Mouse (Mus musculus): ENCODE measurements around the gene Rnf187. TPM values are rescaled to one million over a fixed set of nuclear protein-coding genes. Genes with fewer than 3 reads are reported as not detected.

The Rnf187 gene
- total and polyA plus RNA-seq, 2 experiments from 2014 or later, result 700 to 925 TPM

DNA sequence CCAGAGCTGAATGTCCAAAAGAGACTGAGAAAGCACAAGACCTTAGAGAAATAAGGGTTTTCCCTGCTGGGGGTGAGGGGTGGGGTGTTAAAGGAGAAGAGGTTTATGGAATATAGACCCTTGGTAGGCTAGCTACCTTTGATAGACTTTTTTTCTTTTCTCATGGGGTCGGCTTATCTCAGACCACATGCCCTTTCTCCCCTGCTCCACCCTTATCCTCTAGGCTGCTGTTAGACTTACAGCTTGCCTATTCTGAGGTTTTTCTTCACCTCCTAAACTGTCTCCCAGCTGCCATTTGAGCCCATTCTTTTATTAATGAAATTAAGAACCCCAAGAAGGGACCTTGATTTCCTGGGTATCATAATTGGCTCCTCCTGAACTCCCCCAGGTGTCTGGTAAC, 24.9 kb downstream of the Rnf187 start:
- no peak for DNase-seq (ENCODE audit: low spot score)
- Histone ChIP-seq H3K27ac (ENCODE audit: low read depth, low read length) (no peak overlapping the region), H3K27me3 (ENCODE audit: insufficient read depth, low read length) (no peaks in the 10 kb centered on the region), H3K4me2 (ENCODE audit: low read depth, low read length, poor library complexity, severe bottlenecking) (no peak overlapping the region), H3K9ac (replicated peaks; ENCODE audit: low read length, poor library complexity, severe bottlenecking) (no peak overlapping the region), H3K36me3 (ENCODE audit: insufficient read depth, low read length) (no peaks in the 10 kb centered on the region), H3K9me3 (ENCODE audit: low read length) (no peaks in the 10 kb centered on the region), H3K4me1 (ENCODE audit: insufficient read depth, low read length) (no peaks in the 10 kb centered on the region), H3K4me3 (ENCODE audit: low read depth, low read length) (no peak overlapping the region)
- WGBS, result 82% methylated on average over 1 of the region's 1 CpGs
- ATAC-seq (ENCODE audit: low FRiP score), result no peak
- no peak for TF ChIP-seq CTCF (IDR thresholded peaks at IDR 0.05)

DNA sequence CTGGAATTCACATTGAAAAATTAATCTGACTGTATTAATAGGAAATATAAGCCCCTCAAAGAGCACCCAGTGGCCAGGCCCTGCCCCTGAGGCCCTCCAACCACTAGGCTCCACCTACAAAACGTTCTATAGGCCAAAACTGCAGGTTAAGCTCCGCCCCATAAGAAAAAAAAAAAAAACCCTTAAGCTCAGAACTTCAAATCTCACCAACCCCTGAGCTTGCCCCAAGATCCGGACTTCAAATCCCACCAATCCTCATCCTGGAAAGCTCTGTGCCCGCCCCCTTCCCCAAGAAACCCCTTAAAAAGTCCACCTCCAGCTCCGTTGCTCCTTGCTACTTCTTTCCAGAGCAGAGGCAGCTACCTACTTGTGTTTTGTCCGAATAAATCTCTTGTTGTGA, 33.9 kb downstream of the Rnf187 start:
- no peak for TF ChIP-seq CTCF (IDR thresholded peaks at IDR 0.05)
- H3K4me2 ChIP-seq (ENCODE audit: low read depth, low read length, poor library complexity, severe bottlenecking), result no peak overlapping the region
- no peaks in the 10 kb centered on the region for H3K27me3 ChIP-seq (ENCODE audit: insufficient read depth, low read length)
- no peak overlapping the region for H3K4me3 ChIP-seq (ENCODE audit: low read depth, low read length)
- H3K9me3 ChIP-seq (ENCODE audit: low read length), result no peaks in the 10 kb centered on the region
- ATAC-seq (ENCODE audit: low FRiP score), result no peak
- no peak overlapping the region for H3K9ac ChIP-seq (replicated peaks; ENCODE audit: low read length, poor library complexity, severe bottlenecking)
- peaks cover 17% of the 10 kb centered on the region; the same call in 1 of the 2 replicates for H3K36me3 ChIP-seq (ENCODE audit: insufficient read depth, low read length)
- 45% methylated on average over 6 of the region's 6 CpGs for whole genome bisulfite sequencing
- DNase-seq (ENCODE audit: low spot score), result peak; percentile 63
- no peak overlapping the region for H3K27ac ChIP-seq (ENCODE audit: low read depth, low read length)
- H3K4me1 ChIP-seq (ENCODE audit: insufficient read depth, low read length), result peaks cover 3% of the 10 kb centered on the region; the same call in 1 of the 2 replicates

DNA sequence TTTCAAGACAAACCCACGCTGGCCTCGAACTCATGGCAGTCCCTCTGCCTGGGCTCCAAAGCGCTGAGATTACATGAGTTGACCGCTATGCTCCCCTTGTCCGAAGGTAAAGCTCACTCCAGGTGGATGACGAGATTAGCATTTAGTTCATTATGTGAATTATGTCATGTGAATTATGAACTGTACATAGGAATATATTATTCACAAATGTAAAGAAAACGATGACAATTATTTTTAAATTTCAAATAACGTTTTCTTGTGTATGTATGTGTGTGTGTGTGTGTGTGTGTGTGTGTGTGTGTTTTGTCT, 34.4 kb downstream of the Rnf187 start:
- no peak for TF ChIP-seq CTCF (IDR thresholded peaks at IDR 0.05)
- peaks cover 3% of the 10 kb centered on the region; the same call in 1 of the 2 replicates for H3K4me1 ChIP-seq (ENCODE audit: insufficient read depth, low read length)
- no peak overlapping the region for H3K27ac ChIP-seq (ENCODE audit: low read depth, low read length)
- H3K4me3 ChIP-seq (ENCODE audit: low read depth, low read length), result peak overlapping the region; percentile 70
- H3K9me3 ChIP-seq (ENCODE audit: low read length), result no peaks in the 10 kb centered on the region
- peak overlapping the region; percentile 80 for H3K4me2 ChIP-seq (ENCODE audit: low read depth, low read length, poor library complexity, severe bottlenecking)
- H3K36me3 ChIP-seq (ENCODE audit: insufficient read depth, low read length), result peaks cover 19% of the 10 kb centered on the region; the same call in 1 of the 2 replicates
- no peak overlapping the region for H3K9ac ChIP-seq (replicated peaks; ENCODE audit: low read length, poor library complexity, severe bottlenecking)
- DNase-seq (ENCODE audit: low spot score) (no peak), ATAC-seq (ENCODE audit: low FRiP score) (peak; percentile 21; the same call in 1 of the 2 replicates)
- no peaks in the 10 kb centered on the region for H3K27me3 ChIP-seq (ENCODE audit: insufficient read depth, low read length)
- 2% methylated on average over 8 of the region's 8 CpGs for WGBS

DNA sequence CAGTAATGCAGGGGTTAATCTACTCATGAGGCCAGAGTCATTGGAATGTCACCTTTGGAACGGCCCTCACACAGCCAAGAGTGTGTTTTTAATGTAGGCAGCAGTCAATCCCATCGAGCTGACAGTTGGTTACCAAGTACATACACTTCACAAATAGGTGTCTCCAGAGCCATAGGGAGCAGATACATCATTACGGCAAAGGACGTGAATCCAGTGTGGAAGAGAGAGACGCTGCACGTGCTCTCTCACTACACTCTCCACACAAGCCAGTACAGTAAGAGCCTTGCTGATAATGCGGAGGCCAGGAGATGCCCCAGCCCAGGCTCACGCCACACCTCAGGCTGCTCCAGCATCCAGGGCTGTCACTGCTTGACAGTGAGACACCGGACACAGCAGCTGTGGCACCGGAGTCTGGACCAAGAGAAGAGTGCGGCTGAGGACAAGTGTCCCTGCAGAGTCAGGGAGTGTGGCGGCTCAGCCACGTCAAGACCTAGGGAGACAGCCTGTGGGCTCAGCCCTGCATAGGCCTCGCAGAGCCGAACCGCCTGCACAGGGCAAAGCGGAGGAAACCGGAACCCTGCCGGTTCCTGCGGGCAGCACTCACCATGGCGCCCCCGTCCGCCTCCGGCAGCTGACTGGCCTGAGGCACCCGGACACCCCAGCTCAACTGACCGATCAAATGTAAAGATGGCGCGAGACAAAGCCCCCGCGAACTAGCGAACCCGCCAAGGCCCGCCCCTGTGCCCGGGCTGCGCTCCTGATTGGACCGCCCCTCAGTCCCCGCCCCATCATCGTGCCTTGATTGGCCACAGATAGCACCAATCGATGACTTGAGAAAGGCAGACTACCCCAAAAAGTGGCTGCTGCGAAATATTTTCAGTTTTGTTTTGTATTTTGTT, 35.0 kb downstream of the Rnf187 start, which contains the start of gene Zfp39:
Gene Zfp39 (minus strand): TSS at position 715 of the 899 bp plus-strand sequence.
- H3K9me3 ChIP-seq (ENCODE audit: low read length), result no peaks in the 10 kb centered on the region
- peak within 1 kb of the TSS; percentile 86 for H3K27ac ChIP-seq (ENCODE audit: low read depth, low read length)
- no peaks in the 10 kb centered on the region for H3K27me3 ChIP-seq (ENCODE audit: insufficient read depth, low read length)
- peak within 1 kb of the TSS; percentile 84 for H3K9ac ChIP-seq (replicated peaks; ENCODE audit: low read length, poor library complexity, severe bottlenecking)
- TF ChIP-seq CTCF (IDR thresholded peaks at IDR 0.05), result no peak; the same call in 1 of the 2 replicates
- H3K4me1 ChIP-seq (ENCODE audit: insufficient read depth, low read length), result peaks cover 3% of the 10 kb centered on the region; the same call in 1 of the 2 replicates
- peaks cover 20% of the 10 kb centered on the region; the same call in 1 of the 2 replicates for H3K36me3 ChIP-seq (ENCODE audit: insufficient read depth, low read length)
- peak within 1 kb of the TSS; percentile 80 for H3K4me2 ChIP-seq (ENCODE audit: low read depth, low read length, poor library complexity, severe bottlenecking)
- DNase-seq (ENCODE audit: low spot score) (peak; percentile 95), ATAC-seq (ENCODE audit: low FRiP score) (peak; percentile 99)
- under 1% methylated on average over 40 of the region's 40 CpGs for WGBS
- peak within 1 kb of the TSS; percentile 70 for H3K4me3 ChIP-seq (ENCODE audit: low read depth, low read length)

DNA sequence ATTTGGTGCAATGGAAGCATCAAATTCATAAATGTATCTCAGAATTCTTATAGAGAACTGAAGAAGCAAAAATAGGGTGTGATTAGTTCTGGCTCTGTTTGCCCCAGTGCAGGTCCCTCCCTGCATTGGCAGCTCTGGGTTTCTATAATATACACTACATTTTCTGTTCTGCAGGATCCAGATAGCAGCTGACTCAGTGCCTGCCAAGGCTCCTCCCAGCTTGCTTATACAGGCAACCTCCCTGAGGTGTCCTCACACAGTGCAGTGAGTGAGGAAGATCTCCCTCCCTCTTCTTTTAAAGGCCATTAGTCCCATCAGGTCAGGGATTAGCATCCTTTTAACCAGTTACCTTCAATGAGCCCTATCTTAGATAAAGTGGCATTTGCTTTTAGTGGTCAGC, 37.6 kb downstream of the Rnf187 start:
- Histone ChIP-seq H3K36me3 (ENCODE audit: insufficient read depth, low read length) (peaks cover 29% of the 10 kb centered on the region; the same call in 1 of the 2 replicates), H3K4me2 (ENCODE audit: low read depth, low read length, poor library complexity, severe bottlenecking) (no peak overlapping the region)

DNA sequence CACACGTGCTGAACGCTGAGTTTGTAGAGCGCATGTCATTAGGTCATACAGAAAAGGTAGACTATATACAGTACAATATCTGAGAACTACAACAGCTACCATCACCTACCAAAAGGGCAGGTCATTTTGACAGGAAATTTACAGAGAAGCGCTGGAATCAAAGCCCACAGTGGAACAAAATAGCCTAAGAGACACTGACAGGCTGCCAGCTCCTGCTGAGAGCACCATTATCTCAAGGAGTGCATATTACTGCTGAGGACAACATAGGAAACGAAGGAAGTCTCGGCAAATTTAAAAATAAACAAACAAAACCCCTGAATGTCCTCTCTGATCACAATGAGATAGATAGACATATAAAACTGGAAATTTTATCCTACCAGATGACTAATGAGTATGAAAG, 41.2 kb downstream of the Rnf187 start:
- DNase-seq (ENCODE audit: low spot score) (no peak), ATAC-seq (ENCODE audit: low FRiP score) (no peak)
- no peaks in the 10 kb centered on the region for H3K4me1 ChIP-seq (ENCODE audit: insufficient read depth, low read length)
- no peaks in the 10 kb centered on the region for H3K27me3 ChIP-seq (ENCODE audit: insufficient read depth, low read length)
- H3K36me3 ChIP-seq (ENCODE audit: insufficient read depth, low read length), result peaks cover 27% of the 10 kb centered on the region; the same call in 1 of the 2 replicates
- H3K9ac ChIP-seq (replicated peaks; ENCODE audit: low read length, poor library complexity, severe bottlenecking), result no peak overlapping the region
- no peaks in the 10 kb centered on the region for H3K9me3 ChIP-seq (ENCODE audit: low read length)
- no peak overlapping the region for H3K4me3 ChIP-seq (ENCODE audit: low read depth, low read length)
- no peak for TF ChIP-seq CTCF (IDR thresholded peaks at IDR 0.05)
- H3K4me2 ChIP-seq (ENCODE audit: low read depth, low read length, poor library complexity, severe bottlenecking), result no peak overlapping the region
- WGBS, result 84% methylated on average over 6 of the region's 6 CpGs
- H3K27ac ChIP-seq (ENCODE audit: low read depth, low read length), result no peak overlapping the region

More for the DNA sequence above, 37.6 kb downstream of the Rnf187 start:
- Histone ChIP-seq H3K27me3 (ENCODE audit: insufficient read depth, low read length) (no peaks in the 10 kb centered on the region), H3K4me3 (ENCODE audit: low read depth, low read length) (no peak overlapping the region), H3K27ac (ENCODE audit: low read depth, low read length) (no peak overlapping the region), H3K9ac (replicated peaks; ENCODE audit: low read length, poor library complexity, severe bottlenecking) (no peak overlapping the region), H3K9me3 (ENCODE audit: low read length) (no peaks in the 10 kb centered on the region), H3K4me1 (ENCODE audit: insufficient read depth, low read length) (peaks cover 3% of the 10 kb centered on the region; the same call in 1 of the 2 replicates)
- no peak for DNase-seq (ENCODE audit: low spot score)
- no peak for TF ChIP-seq CTCF (IDR thresholded peaks at IDR 0.05)
- no peak for ATAC-seq (ENCODE audit: low FRiP score)
